Mouse (Mus musculus) limb, embryonic 14.5 days (tissue): ENCODE data around the gene Serpina1e. TPM values are rescaled to one million over a fixed set of nuclear protein-coding genes. Genes with fewer than 3 reads are reported as not detected.
"Not testable (repeated sequence)": the region's sequence is repeated elsewhere in the genome, so short reads cannot be mapped to it uniquely, and the experiment has no call there.

ENCODE experiments used
- ATAC-seq: fragments of 200-750 bp; cut with Nextera tagmentation; 2 replicates; pipeline ENCODE4 v1.8.0; 2017; ENCODE audit warnings: low read depth, moderate number of reproducible peaks, moderate TSS enrichment; ENCODE audit not compliant: low FRiP score
- DNase-seq: peaks from one replicate; pipeline ENCODE4 v3.0.0-alpha.2; 2015; ENCODE audit warnings: low spot score
- H3K27ac ChIP-seq: fragments of 300-500 bp; sonication (generic); replicated peaks from 2 replicates; pipeline ENCODE4 v1.5.1; 2014; ENCODE audit warnings: low read depth, mild to moderate bottlenecking, low read length, moderate library complexity, mixed read lengths
- H3K27me3 ChIP-seq: fragments of 300-500 bp; sonication (generic); 2 replicates; pipeline ENCODE4 v1.6.1; 2014; ENCODE audit warnings: low read length, mixed read lengths; ENCODE audit not compliant: control insufficient read depth, insufficient read depth
- H3K36me3 ChIP-seq: fragments of 300-500 bp; sonication (generic); 2 replicates; pipeline ENCODE4 v1.6.1; 2014; ENCODE audit warnings: mild to moderate bottlenecking, low read length, moderate library complexity, mixed read lengths; ENCODE audit not compliant: control insufficient read depth, insufficient read depth
- H3K4me1 ChIP-seq: fragments of 300-500 bp; sonication (generic); 2 replicates; pipeline ENCODE4 v1.6.1; 2014; ENCODE audit warnings: antibody characterized with exemption, low read length, mixed read lengths; ENCODE audit not compliant: control insufficient read depth, insufficient read depth
- H3K4me2 ChIP-seq: fragments of 300-500 bp; sonication (generic); replicated peaks from 2 replicates; pipeline ENCODE4 v1.6.1; 2014; ENCODE audit warnings: low read depth, mild to moderate bottlenecking, low read length, moderate library complexity; ENCODE audit not compliant: severe bottlenecking
- H3K4me3 ChIP-seq: fragments of 300-500 bp; sonication (generic); replicated peaks from 2 replicates; pipeline ENCODE4 v1.5.1; 2014; ENCODE audit warnings: low read length
- H3K9ac ChIP-seq: fragments of 300-500 bp; sonication (generic); 2 replicates; pipeline ENCODE4 v1.6.1; 2014; ENCODE audit warnings: mild to moderate bottlenecking, low read depth, low read length, moderate library complexity; ENCODE audit not compliant: severe bottlenecking
- H3K9me3 ChIP-seq: fragments of 300-500 bp; sonication (generic); 2 replicates; pipeline ENCODE4 v1.6.1; 2016; ENCODE audit warnings: low read length; ENCODE audit not compliant: control insufficient read depth
- POLR2A ChIP-seq: fragments of 200-500 bp; IDR thresholded peaks from 2 replicates; pipeline ENCODE4 v1.8.0; 2012; ENCODE audit warnings: inconsistent platforms, mild to moderate bottlenecking, moderate library complexity, borderline replicate concordance; ENCODE audit not compliant: insufficient read depth, insufficient read length; ENCODE audit errors: extremely low read depth
- WGBS: fragments of 180-500 bp; shearing (Covaris S2); extraction: QIAGEN DNeasy Blood & Tissue Kit; methylation state at CpG from one replicate; pipeline ENCODE4 v1.1.7; 2014; 5-methylcytosine and 5-hydroxymethylcytosine counted together
- polyA plus RNA-seq, 2 experiments: library from polyadenylated mRNA; depleted of rRNA in 1 of 2; stranded (reverse) in 1 of 2; unstranded in 1 of 2; fragments of >200 nt; fragmentation: Nextera tagmentation in 1 of 2; extraction: Ambion mirVana in 1 of 2; gene quantifications; 2 replicates each; pipeline versions ENCODE4 v1.2.1 to v1.2.3; 2012 to 2014

Serpina1e gene
- polyA plus RNA-seq, 2 experiments = 0.19 to 0.36 TPM

DNA sequence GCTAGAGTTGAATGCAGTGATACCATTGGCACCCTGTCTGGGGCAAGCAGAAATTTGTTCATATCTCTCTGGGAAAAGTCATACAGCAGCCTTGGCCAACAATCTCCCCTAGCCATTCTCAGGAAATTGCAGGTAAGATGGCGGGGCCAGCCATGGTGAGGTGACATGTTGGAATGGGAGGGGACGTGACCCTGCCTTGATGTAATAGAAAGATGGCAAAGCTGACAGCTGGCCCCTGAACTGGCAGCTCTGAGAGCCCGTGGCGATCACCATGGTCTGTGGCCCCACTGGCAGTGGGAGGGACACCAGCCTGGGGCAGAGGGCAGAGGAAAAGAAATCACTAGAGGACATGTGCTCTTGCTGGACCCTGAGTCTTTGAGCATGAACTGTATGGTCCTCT is 12.5 kb downstream of the Serpina1e start:
- WGBS = 77% methylated on average over 4 of the region's 4 CpGs
- no peak for ATAC-seq
- TF ChIP-seq POLR2A = no peak

GRCm38 (mm10) chr12:103909181-103909580 is 49.6 kb downstream of the Serpina1e start:
- not testable (repeated sequence) for ATAC-seq, H3K36me3 ChIP-seq, H3K4me1 ChIP-seq, H3K9ac ChIP-seq, DNase-seq, H3K4me3 ChIP-seq, H3K27me3 ChIP-seq, H3K9me3 ChIP-seq, H3K4me2 ChIP-seq, H3K27ac ChIP-seq
- WGBS = 91% methylated on average over 11 of the region's 16 CpGs

More for the DNA sequence above, 12.5 kb downstream of the Serpina1e start:
- Histone ChIP-seq H3K27me3 (no peaks in the 10 kb centered on the region), H3K27ac (no peak overlapping the region), H3K4me3 (no peak overlapping the region), H3K36me3 (no peaks in the 10 kb centered on the region), H3K9me3 (no peaks in the 10 kb centered on the region), H3K4me2 (no peak overlapping the region), H3K9ac (no peak overlapping the region), H3K4me1 (no peaks in the 10 kb centered on the region)
- no peak for DNase-seq

DNA sequence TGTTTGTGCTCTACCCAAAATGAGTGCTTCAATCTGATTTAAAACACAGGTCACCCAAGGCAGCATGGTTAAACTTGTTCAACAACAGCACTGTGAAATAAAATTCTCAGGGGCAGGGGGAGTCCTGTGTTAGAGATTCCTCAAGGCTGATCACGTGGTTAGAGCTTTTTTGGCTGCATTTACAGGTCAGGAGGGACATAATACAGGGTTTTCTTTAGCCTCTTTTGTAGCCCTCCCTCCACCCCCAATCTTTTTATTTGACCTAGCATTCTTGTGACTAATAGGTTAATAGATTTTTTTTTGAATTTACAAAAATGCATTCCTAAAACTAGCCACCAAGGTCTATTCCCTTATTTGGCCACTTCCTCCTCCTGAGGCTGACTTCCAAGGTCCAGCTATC is 51.0 kb downstream of the Serpina1e start:
- not testable (repeated sequence) for DNase-seq, H3K27ac ChIP-seq, H3K9ac ChIP-seq, H3K27me3 ChIP-seq, H3K4me3 ChIP-seq, H3K4me1 ChIP-seq, ATAC-seq, H3K4me2 ChIP-seq, H3K9me3 ChIP-seq, H3K36me3 ChIP-seq
- WGBS = 35% methylated on average over 1 of the region's 1 CpGs

DNA sequence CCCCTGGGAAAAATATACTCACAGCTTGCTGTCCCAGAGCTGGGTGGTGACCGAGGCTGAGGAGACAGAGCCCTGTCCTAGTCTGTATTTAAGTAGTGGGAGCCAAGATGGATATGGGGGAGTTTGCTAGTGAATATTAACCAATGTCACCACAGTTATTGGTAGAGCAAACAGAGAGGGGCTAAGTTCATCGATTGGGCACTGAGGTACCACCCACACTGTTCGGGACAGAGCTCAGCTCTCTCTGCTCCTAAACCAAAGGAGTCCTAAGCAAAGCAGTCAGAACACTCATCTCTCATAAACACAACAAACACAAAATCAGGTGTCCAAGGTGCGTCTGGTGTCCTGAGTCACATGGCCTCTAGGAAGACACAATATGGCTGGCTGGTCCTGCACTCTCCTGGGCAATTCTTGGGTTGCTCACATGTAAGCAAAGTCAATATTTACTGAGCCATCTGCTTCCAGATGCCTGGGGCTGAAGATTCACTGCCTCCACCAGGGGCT is 53.9 kb downstream of the Serpina1e start, which contains the start of gene Serpina1c:
Serpina1c (minus strand) TSS at position 51 of the 504 bp plus-strand sequence.
- not testable (repeated sequence) for H3K27ac ChIP-seq, ATAC-seq, H3K4me2 ChIP-seq, H3K9ac ChIP-seq, H3K9me3 ChIP-seq, H3K4me1 ChIP-seq, DNase-seq, H3K4me3 ChIP-seq, H3K27me3 ChIP-seq, H3K36me3 ChIP-seq
- WGBS = 94% methylated on average over 4 of the region's 4 CpGs

- not testable (repeated sequence) for H3K27ac ChIP-seq, H3K9ac ChIP-seq, H3K9me3 ChIP-seq, H3K4me1 ChIP-seq, H3K4me3 ChIP-seq, H3K4me2 ChIP-seq, H3K27me3 ChIP-seq, DNase-seq, ATAC-seq, H3K36me3 ChIP-seq
- WGBS = 77% methylated on average over 3 of the region's 3 CpGs
Measured at GRCm38 (mm10) chr12:103901929-103902328, 56.8 kb downstream of the Serpina1e start.

Other genes with a start within 250 kb of the Serpina1e start
- gene Serpina1d, start 185.4 kb downstream of the Serpina1e start, polyA plus RNA-seq (2012; rRNA removed) = 0.06 and 0.14 TPM in 2 replicates
- not detected in 2 replicates for gene Serpina1d, start 185.4 kb downstream of the Serpina1e start, polyA plus RNA-seq (2014; fragmentation: Nextera tagmentation; extraction: Ambion mirVana)
- 0.72 and 0.80 TPM in 2 replicates for gene Serpina1b, start 128.6 kb downstream of the Serpina1e start, polyA plus RNA-seq (2012; rRNA removed)
- not detected in 2 replicates for gene Serpina1b, start 128.6 kb downstream of the Serpina1e start, polyA plus RNA-seq (2014; fragmentation: Nextera tagmentation; extraction: Ambion mirVana)
- gene Serpina1a, start 95.4 kb downstream of the Serpina1e start, polyA plus RNA-seq (2012; rRNA removed) = 0.49 and 0.59 TPM in 2 replicates
- gene Serpina1a, start 95.4 kb downstream of the Serpina1e start, polyA plus RNA-seq (2014; fragmentation: Nextera tagmentation; extraction: Ambion mirVana) = not detected in 2 replicates
- 0.23 TPM in 1 of 2 replicates, not detected in the other for gene Serpina1c, start 54.1 kb downstream of the Serpina1e start, polyA plus RNA-seq (2012; rRNA removed)
- not detected in 2 replicates for gene Serpina1c, start 54.1 kb downstream of the Serpina1e start, polyA plus RNA-seq (2014; fragmentation: Nextera tagmentation; extraction: Ambion mirVana)
- gene Serpina11, start 31.0 kb upstream of the Serpina1e start, polyA plus RNA-seq (2012; rRNA removed) = not detected in 2 replicates
- not detected in 2 replicates for gene Serpina11, start 31.0 kb upstream of the Serpina1e start, polyA plus RNA-seq (2014; fragmentation: Nextera tagmentation; extraction: Ambion mirVana)
- gene Serpina9, start 54.8 kb upstream of the Serpina1e start, polyA plus RNA-seq (2012; rRNA removed) = 0.16 and 0.22 TPM in 2 replicates
- gene Serpina9, start 54.8 kb upstream of the Serpina1e start, polyA plus RNA-seq (2014; fragmentation: Nextera tagmentation; extraction: Ambion mirVana) = 0.10 TPM in 1 of 2 replicates, not detected in the other
- 0.03 TPM in 1 of 2 replicates, not detected in the other for gene Serpina12, start 85.5 kb upstream of the Serpina1e start, polyA plus RNA-seq (2012; rRNA removed)
- gene Serpina12, start 85.5 kb upstream of the Serpina1e start, polyA plus RNA-seq (2014; fragmentation: Nextera tagmentation; extraction: Ambion mirVana) = 0.06 TPM in 1 of 2 replicates, not detected in the other
- gene Serpina5, start 142.1 kb upstream of the Serpina1e start, polyA plus RNA-seq (2012; rRNA removed) = 0.05 TPM in 1 of 2 replicates, not detected in the other
- gene Serpina5, start 142.1 kb upstream of the Serpina1e start, polyA plus RNA-seq (2014; fragmentation: Nextera tagmentation; extraction: Ambion mirVana) = not detected in 2 replicates
- not detected in 2 replicates for gene Serpina3a, start 153.7 kb upstream of the Serpina1e start, polyA plus RNA-seq (2012; rRNA removed)
- gene Serpina3a, start 153.7 kb upstream of the Serpina1e start, polyA plus RNA-seq (2014; fragmentation: Nextera tagmentation; extraction: Ambion mirVana) = not detected in 2 replicates
- gene Serpina3b, start 169.0 kb upstream of the Serpina1e start, polyA plus RNA-seq (2012; rRNA removed) = 0.06 TPM in 1 of 2 replicates, not detected in the other
- gene Serpina3b, start 169.0 kb upstream of the Serpina1e start, polyA plus RNA-seq (2014; fragmentation: Nextera tagmentation; extraction: Ambion mirVana) = 0.45 TPM in 1 of 2 replicates, not detected in the other
- gene Serpina3c, start 194.9 kb upstream of the Serpina1e start, polyA plus RNA-seq (2012; rRNA removed) = 0.09 TPM in 1 of 2 replicates, not detected in the other
- not detected in 2 replicates for gene Serpina3c, start 194.9 kb upstream of the Serpina1e start, polyA plus RNA-seq (2014; fragmentation: Nextera tagmentation; extraction: Ambion mirVana)